Mouse (Mus musculus) c-Kit-negative CD71-positive TER-119-positive erythroid progenitor cells, embryonic 14.5 days (primary cell): ENCODE data around the gene Ebf1.

Experiments used
- DNase-seq: peaks from one replicate; pipeline ENCODE4 v3.0.0-alpha.2; 2013; ENCODE audit warnings: low read depth, low spot score

Gene Ebf1

GRCm38 (mm10) chr11:45026012-45026411 lies 408.9 kb downstream of the Ebf1 start:
- DNase-seq: no peak

DNA sequence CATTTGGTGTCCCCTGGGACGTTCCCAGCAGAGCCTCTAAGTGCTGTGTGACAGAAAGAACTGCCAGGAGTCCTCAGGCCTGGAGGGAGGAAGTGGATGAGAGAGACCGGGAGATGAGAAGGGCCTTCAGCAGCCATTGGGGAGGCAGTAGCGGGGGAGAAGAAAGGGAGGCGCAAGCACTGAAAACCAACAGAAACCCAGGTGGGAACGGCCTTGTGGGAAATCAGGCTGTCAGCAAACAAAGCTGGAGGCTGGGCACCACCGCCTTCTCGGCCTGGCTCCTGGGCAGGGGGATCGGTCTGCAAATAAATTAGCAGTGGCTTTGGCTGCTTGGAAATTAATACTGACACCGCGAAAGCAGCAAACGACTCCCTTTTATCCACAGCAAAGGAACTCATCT lies 409.6 kb downstream of the Ebf1 start:
- DNase-seq: no peak

- DNase-seq: no peak
These were observed 410.0 kb downstream of the Ebf1 start for GRCm38 (mm10) chr11:45027076-45027475.

DNA sequence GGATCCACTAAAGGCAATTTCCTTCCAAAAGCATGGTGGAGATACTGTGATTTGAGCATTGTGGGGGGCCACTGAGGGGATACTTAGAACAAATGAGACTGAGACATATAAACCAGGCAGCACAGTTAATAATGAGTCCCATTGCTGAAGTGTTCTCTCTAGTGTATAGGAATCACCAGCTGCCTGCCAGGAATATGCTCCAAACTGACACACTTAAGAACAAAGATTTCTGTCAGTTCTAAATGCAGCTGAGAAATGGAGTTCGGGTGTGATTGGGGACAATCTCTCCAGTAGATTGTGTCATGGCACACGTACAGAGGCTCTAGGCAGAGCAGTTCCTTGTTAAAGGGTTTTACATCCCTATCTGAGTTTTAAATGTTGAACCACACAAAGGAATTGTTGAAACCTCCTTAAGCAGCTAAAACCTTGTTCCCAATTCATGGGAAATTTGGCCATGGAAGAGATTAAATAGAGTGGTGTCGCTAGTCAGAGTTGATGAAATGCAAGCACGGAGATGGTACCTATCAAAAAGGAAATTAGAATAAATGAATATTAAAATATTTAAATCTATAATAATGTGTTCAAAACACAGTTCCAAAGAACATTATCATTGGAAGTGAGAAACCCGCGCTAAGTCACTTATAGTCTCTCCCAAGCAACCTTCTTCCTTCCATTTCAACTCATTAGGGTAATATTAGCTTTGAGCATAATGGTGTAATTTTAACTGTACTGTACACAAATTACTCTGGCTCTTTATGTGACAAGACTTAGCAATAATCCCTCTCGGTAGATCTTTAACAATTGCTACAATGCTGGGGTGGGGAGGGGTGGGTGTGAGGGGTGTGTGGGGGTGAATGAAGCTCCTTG lies 438.9 kb downstream of the Ebf1 start:
- DNase-seq: no peak
